In genomic region chr17:12992470-12992991, GRCm38 (mm10) we compare ENCODE assay signal across 8 mouse cellular contexts. TPM values are rescaled to one million over a fixed set of nuclear protein-coding genes. Genes with fewer than 3 reads are reported as not detected.
DNase-seq lines count a peak whose midpoint lies in the region; ATAC-seq and TF ChIP-seq lines count a peak whose summit lies in the region.

No protein-coding gene starts in this region.

- no peaks in the 10 kb centered on the region for H3K36me3 ChIP-seq in hindbrain, postnatal 0 days (ENCODE audit: insufficient read depth, low read length)
- peaks cover 14% of the 10 kb centered on the region for H3K36me3 ChIP-seq in megakaryocyte, embryonic 14.5 days (replicated peaks; ENCODE audit: low read length)

- H3K4me2 ChIP-seq in hindbrain, postnatal 0 days (ENCODE audit: low read depth, low read length), result peak overlapping the region; percentile 88

- H3K9me3 ChIP-seq in hindbrain, postnatal 0 days (ENCODE audit: low read length), result no peaks in the 10 kb centered on the region
- no peaks in the 10 kb centered on the region for H3K9me3 ChIP-seq in megakaryocyte, embryonic 14.5 days

- no peak for TF ChIP-seq CTCF in hindbrain, postnatal 0 days (IDR thresholded peaks at IDR 0.05; ENCODE audit: low read depth)

- H3K27ac ChIP-seq in hindbrain, postnatal 0 days, result peak overlapping the region; percentile 100

- DNase-seq in WW6 (ENCODE audit: low read depth, low spot score), result peak; percentile 77
- DNase-seq in cerebellum, postnatal 4 days (ENCODE audit: low spot score in 2 of 2), result peak; percentile 85 to 94
- DNase-seq in gastrocnemius, adult 18-20 months (ENCODE audit: low spot score), result peak; percentile 94
- peak; percentile 99 for DNase-seq in hindbrain, postnatal 0 days (ENCODE audit: low spot score)
- DNase-seq in left cerebral cortex, adult 8-10 months (ENCODE audit: low spot score in 2 of 2), result peak; percentile 86 to 96
- peak; percentile 97 for DNase-seq in right cerebral cortex, postnatal 10 days (ENCODE audit: low spot score in 2 of 2)
- DNase-seq in urinary bladder, postnatal 25 days (ENCODE audit: low spot score), result peak; percentile 91

- peak overlapping the region; percentile 100 for H3K9ac ChIP-seq in hindbrain, postnatal 0 days (replicated peaks; ENCODE audit: low read length)

- peak overlapping the region; percentile 99 for H3K4me3 ChIP-seq in hindbrain, postnatal 0 days (ENCODE audit: low read length)
- H3K4me3 ChIP-seq in megakaryocyte, embryonic 14.5 days (replicated peaks), result peak overlapping the region; percentile 95

- WGBS in hindbrain, postnatal 0 days, result under 1% methylated on average over 51 of the region's 51 CpGs

- no peaks in the 10 kb centered on the region for H3K27me3 ChIP-seq in hindbrain, postnatal 0 days (ENCODE audit: insufficient read depth, low read length)
- no peaks in the 10 kb centered on the region for H3K27me3 ChIP-seq in megakaryocyte, embryonic 14.5 days (replicated peaks)

- no peaks in the 10 kb centered on the region for H3K4me1 ChIP-seq in hindbrain, postnatal 0 days (ENCODE audit: insufficient read depth, low read length)
- peaks cover 21% of the 10 kb centered on the region for H3K4me1 ChIP-seq in megakaryocyte, embryonic 14.5 days

- ATAC-seq in hindbrain, postnatal 0 days, result peak; percentile 92

RNA-seq across cellular contexts. Expression of gene Wtap, which starts 1.4 kb away (rescaled TPM):
- 10 to 100 TPM; 24.2 to 25.7 TPM for total RNA-seq in gastrocnemius, adult 18-20 months (2021)
- 48.9 and 54.2 TPM in 2 replicates for total RNA-seq in hindbrain, postnatal 0 days (2014; rRNA removed)
- 123 and 126 TPM in 2 replicates for polyA plus RNA-seq in hindbrain, postnatal 0 days (2015; fragmentation: Nextera tagmentation; extraction: Ambion mirVana)
- total RNA-seq in left cerebral cortex, adult 8-10 months (2022), result 10 to 100 TPM; 51.8 to 58.0 (median 54.8) TPM
- polyA plus RNA-seq in megakaryocyte, embryonic 14.5 days (2012; ENCODE audit: insufficient read depth, low replicate concordance), result 5.3 and 15.9 TPM in 2 replicates

RNA-seq across cellular contexts. Expression of gene Sod2, which starts 14.1 kb away (rescaled TPM):
- total RNA-seq in gastrocnemius, adult 18-20 months (2021), result 100 to 1,000 TPM; 418 to 433 TPM
- total RNA-seq in hindbrain, postnatal 0 days (2014; rRNA removed), result 229 and 295 TPM in 2 replicates
- 149 and 155 TPM in 2 replicates for polyA plus RNA-seq in hindbrain, postnatal 0 days (2015; fragmentation: Nextera tagmentation; extraction: Ambion mirVana)
- total RNA-seq in left cerebral cortex, adult 8-10 months (2022), result 100 to 1,000 TPM; 253 to 266 (median 261) TPM
- 237 and 328 TPM in 2 replicates for polyA plus RNA-seq in megakaryocyte, embryonic 14.5 days (2012; ENCODE audit: insufficient read depth, low replicate concordance)

RNA-seq across cellular contexts. Expression of gene Acat2, which starts 32.0 kb away (rescaled TPM):
- 1 to 10 TPM; 3.0 to 3.1 TPM for total RNA-seq in gastrocnemius, adult 18-20 months (2021)
- 155 and 161 TPM in 2 replicates for total RNA-seq in hindbrain, postnatal 0 days (2014; rRNA removed)
- 212 and 215 TPM in 2 replicates for polyA plus RNA-seq in hindbrain, postnatal 0 days (2015; fragmentation: Nextera tagmentation; extraction: Ambion mirVana)
- 10 to 100 TPM; 66.3 to 83.6 (median 76.6) TPM for total RNA-seq in left cerebral cortex, adult 8-10 months (2022)
- polyA plus RNA-seq in megakaryocyte, embryonic 14.5 days (2012; ENCODE audit: insufficient read depth, low replicate concordance), result 6.8 and 29.7 TPM in 2 replicates

RNA-seq across cellular contexts. Expression of gene Acat3, which starts 52.1 kb away (rescaled TPM):
- total RNA-seq in gastrocnemius, adult 18-20 months (2021), result not detected
- total RNA-seq in hindbrain, postnatal 0 days (2014; rRNA removed), result 0.36 and 0.94 TPM in 2 replicates
- polyA plus RNA-seq in hindbrain, postnatal 0 days (2015; fragmentation: Nextera tagmentation; extraction: Ambion mirVana), result 0.75 and 0.91 TPM in 2 replicates
- total RNA-seq in left cerebral cortex, adult 8-10 months (2022), result 1 to 10 TPM; 5.4 to 6.9 (median 6.2) TPM
- polyA plus RNA-seq in megakaryocyte, embryonic 14.5 days (2012; ENCODE audit: insufficient read depth, low replicate concordance), result not detected in 2 replicates

RNA-seq across cellular contexts. Expression of gene Gpr31b, which starts 59.6 kb away (rescaled TPM):
- total RNA-seq in gastrocnemius, adult 18-20 months (2021), result not detected
- total RNA-seq in hindbrain, postnatal 0 days (2014; rRNA removed), result 0.73 TPM in 1 of 2 replicates, not detected in the other
- not detected in 2 replicates for polyA plus RNA-seq in hindbrain, postnatal 0 days (2015; fragmentation: Nextera tagmentation; extraction: Ambion mirVana)
- total RNA-seq in left cerebral cortex, adult 8-10 months (2022), result under 1 TPM in 1 of 4 experiments, not detected in 3; 0.42 TPM
- not detected in 2 replicates for polyA plus RNA-seq in megakaryocyte, embryonic 14.5 days (2012; ENCODE audit: insufficient read depth, low replicate concordance)

Comparison
In these comparisons a context has a peak if more than half of its experiments do, and no peak if none do; other contexts are left out.
1. Peak in every context shown above with its lines: DNase-seq, ATAC-seq, H3K4me3 ChIP-seq and H3K27ac ChIP-seq.
2. RNA of gene Acat2, which starts 32.0 kb away (total RNA-seq): 155 to 161 TPM in hindbrain, postnatal 0 days and 66.3 to 83.6 TPM in left cerebral cortex, adult 8-10 months; 3.0 to 3.1 TPM in gastrocnemius, adult 18-20 months; every median in the first group is over 10 times any median in the second.